Mouse (Mus musculus) forebrain, embryonic 11.5 days (tissue): ENCODE results near the gene Gm10563. TPM values are rescaled to one million over a fixed set of nuclear protein-coding genes. Genes with fewer than 3 reads are reported as not detected.

Experiments used
- ATAC-seq: fragments of 200-750 bp; cut with Nextera tagmentation; replicated peaks from 2 replicates; pipeline ENCODE4 v1.8.0; 2017; ENCODE audit warnings: moderate TSS enrichment; ENCODE audit not compliant: low FRiP score
- DNase-seq: peaks from one replicate; pipeline ENCODE4 v3.0.0-alpha.2; 2017; ENCODE audit warnings: low spot score
- H3K27ac ChIP-seq: fragments of 300-500 bp; sonication (generic); 2 replicates; pipeline ENCODE4 v1.5.1; 2014; ENCODE audit warnings: low read depth, low read length
- H3K27me3 ChIP-seq: fragments of 300-500 bp; sonication (generic); 2 replicates; pipeline ENCODE4 v1.6.1; 2014; ENCODE audit warnings: mild to moderate bottlenecking, low read length, mixed read lengths; ENCODE audit not compliant: control insufficient read depth, insufficient read depth
- H3K36me3 ChIP-seq: fragments of 300-500 bp; sonication (generic); 2 replicates; pipeline ENCODE4 v1.6.1; 2014; ENCODE audit warnings: mild to moderate bottlenecking, low read length, moderate library complexity, mixed read lengths; ENCODE audit not compliant: control insufficient read depth, insufficient read depth
- H3K4me1 ChIP-seq: fragments of 300-500 bp; sonication (generic); replicated peaks from 2 replicates; pipeline ENCODE4 v1.6.1; 2014; ENCODE audit warnings: low read length, mixed read lengths; ENCODE audit not compliant: control insufficient read depth, insufficient read depth
- H3K4me2 ChIP-seq: fragments of 300-500 bp; sonication (generic); 2 replicates; pipeline ENCODE4 v1.6.1; 2014; ENCODE audit warnings: low read depth, mild to moderate bottlenecking, low read length, moderate library complexity, mixed read lengths; ENCODE audit not compliant: severe bottlenecking
- H3K4me3 ChIP-seq: fragments of 300-500 bp; sonication (generic); 2 replicates; pipeline ENCODE4 v1.5.1; 2014; ENCODE audit warnings: low read depth, low read length
- H3K9ac ChIP-seq: fragments of 300-500 bp; sonication (generic); 2 replicates; pipeline ENCODE4 v1.6.1; 2014; ENCODE audit warnings: low read length
- H3K9me3 ChIP-seq: fragments of 300-500 bp; sonication (generic); 2 replicates; pipeline ENCODE4 v1.6.1; 2016; ENCODE audit warnings: low read length, mixed read lengths; ENCODE audit not compliant: control insufficient read depth
- WGBS: fragments of 180-500 bp; shearing (Covaris S2); extraction: QIAGEN DNeasy Blood & Tissue Kit; methylation state at CpG from one replicate; pipeline ENCODE4 v1.1.7; 2014; 5-methylcytosine and 5-hydroxymethylcytosine counted together
- polyA plus RNA-seq: library from polyadenylated mRNA; unstranded; fragments of >200 nt; fragmentation: Nextera tagmentation; extraction: Ambion mirVana; gene quantifications from 2 replicates; pipeline ENCODE4 v1.2.1, GENCODE M21; 2014

Gm10563 gene
- polyA plus RNA-seq, 1 experiment from 2014 or later, result not detected

DNA sequence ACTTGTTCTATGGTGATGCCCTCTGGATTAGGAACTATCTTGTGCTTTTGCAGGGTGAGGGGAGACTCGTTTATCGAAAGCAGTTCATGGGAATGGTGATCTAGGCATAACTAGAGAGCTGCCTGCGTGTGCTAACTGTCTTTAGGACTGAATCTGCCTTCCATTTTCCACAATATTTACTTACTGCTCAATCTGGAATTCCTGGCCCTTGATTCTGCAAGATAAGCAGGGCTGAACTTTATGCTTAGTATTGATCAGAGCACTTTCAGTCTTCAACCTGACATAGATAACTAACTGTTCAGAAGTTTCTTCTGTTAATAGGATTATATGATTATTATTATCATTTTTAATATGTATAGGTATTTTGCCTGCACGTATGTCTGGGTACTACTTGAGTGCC, 40.1 kb downstream of the Gm10563 start:
- DNase-seq (no peak), ATAC-seq (no peak)
- 94% methylated on average over 4 of the region's 4 CpGs for WGBS
- Histone ChIP-seq H3K36me3 (no peaks in the 10 kb centered on the region; the same call in 1 of the 2 replicates), H3K27ac (no peak overlapping the region), H3K4me3 (no peak overlapping the region), H3K4me2 (no peak overlapping the region), H3K9me3 (no peaks in the 10 kb centered on the region), H3K4me1 (no peaks in the 10 kb centered on the region; the same call in 1 of the 2 replicates), H3K27me3 (no peaks in the 10 kb centered on the region), H3K9ac (no peak overlapping the region)

DNA sequence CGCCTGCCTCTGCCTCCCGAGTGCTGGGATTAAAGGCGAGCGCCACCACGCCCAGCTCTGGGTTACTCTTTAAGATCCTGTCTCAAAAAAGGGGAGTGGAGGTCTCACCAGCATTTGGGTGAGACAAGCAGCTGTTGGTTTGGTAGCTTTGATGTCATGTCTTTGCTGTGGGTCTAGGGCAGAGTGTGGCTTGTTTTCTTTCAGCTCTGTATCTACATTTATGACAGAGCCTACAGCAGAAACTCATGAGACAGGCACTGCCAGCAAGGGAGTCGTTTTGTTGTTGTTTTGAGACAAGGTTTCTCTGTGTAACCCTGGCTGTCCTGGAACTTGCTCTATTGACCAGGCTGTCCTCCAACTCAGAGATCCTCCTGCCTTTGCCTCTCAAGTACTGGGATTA, 41.4 kb downstream of the Gm10563 start:
- DNase-seq (no peak), ATAC-seq (no peak)
- Histone ChIP-seq H3K9ac (no peak overlapping the region), H3K27ac (no peak overlapping the region), H3K4me3 (no peak overlapping the region), H3K9me3 (no peaks in the 10 kb centered on the region), H3K27me3 (no peaks in the 10 kb centered on the region), H3K36me3 (no peaks in the 10 kb centered on the region; the same call in 1 of the 2 replicates), H3K4me2 (no peak overlapping the region), H3K4me1 (no peaks in the 10 kb centered on the region; the same call in 1 of the 2 replicates)
- WGBS, result 96% methylated on average over 6 of the region's 6 CpGs

DNA sequence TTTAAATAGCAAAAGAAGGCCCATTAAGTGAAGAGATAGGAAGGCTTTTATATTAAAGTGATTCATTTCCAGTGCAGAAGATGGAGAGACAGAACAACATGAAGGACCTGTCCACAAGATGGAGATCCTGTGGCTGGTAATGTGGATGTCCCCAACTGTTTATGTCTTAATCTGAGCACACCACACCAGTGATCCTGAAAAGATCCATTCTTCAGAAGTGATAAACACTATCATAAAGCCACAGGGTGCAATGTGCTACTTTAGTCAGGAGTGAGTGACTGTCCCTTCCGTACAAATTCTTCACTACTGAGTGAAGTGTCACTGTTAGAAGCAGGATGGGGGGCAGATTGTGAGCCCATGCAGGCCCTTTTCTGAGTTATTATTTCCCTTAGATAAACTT, 42.5 kb downstream of the Gm10563 start:
- Histone ChIP-seq H3K27me3 (no peaks in the 10 kb centered on the region), H3K4me1 (no peaks in the 10 kb centered on the region; the same call in 1 of the 2 replicates), H3K36me3 (no peaks in the 10 kb centered on the region; the same call in 1 of the 2 replicates), H3K4me2 (peak overlapping the region; percentile 89), H3K9ac (no peak overlapping the region), H3K27ac (no peak overlapping the region), H3K9me3 (no peaks in the 10 kb centered on the region), H3K4me3 (no peak overlapping the region; the same call in 1 of the 2 replicates)
- DNase-seq (no peak), ATAC-seq (no peak)
- WGBS, result 94% methylated on average over 1 of the region's 1 CpGs

DNA sequence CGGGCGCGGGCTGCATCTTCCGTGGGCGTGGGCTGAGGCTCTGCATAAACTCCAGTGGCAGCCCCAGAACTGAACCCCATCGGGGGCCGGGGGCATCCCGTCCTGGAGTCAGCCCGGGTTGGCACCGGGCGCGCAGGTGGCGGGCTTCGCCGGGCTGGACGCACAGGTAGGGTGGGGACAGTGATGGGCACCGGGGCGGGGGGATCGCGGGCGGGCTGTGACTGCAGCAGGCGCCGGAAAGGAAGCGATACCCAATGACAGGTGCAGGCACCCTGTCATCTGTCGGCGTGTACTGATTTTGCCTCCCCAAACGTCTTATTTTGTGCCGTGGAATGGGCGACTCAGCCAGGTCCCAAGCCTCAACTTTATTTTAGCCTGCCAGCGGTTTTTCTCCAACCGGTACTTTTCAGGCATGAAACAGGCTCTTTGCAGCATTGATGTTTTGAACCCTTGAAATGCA, 43.2 kb downstream of the Gm10563 start:
- Histone ChIP-seq H3K36me3 (no peaks in the 10 kb centered on the region; the same call in 1 of the 2 replicates), H3K9ac (peak overlapping the region; percentile 86), H3K9me3 (no peaks in the 10 kb centered on the region), H3K27ac (peak overlapping the region; percentile 95), H3K4me2 (peak overlapping the region; percentile 89), H3K4me1 (no peaks in the 10 kb centered on the region; the same call in 1 of the 2 replicates), H3K4me3 (peak overlapping the region; percentile 92), H3K27me3 (no peaks in the 10 kb centered on the region)
- ATAC-seq (no peak), DNase-seq (no peak)
- 2% methylated on average over 31 of the region's 31 CpGs for WGBS

DNA sequence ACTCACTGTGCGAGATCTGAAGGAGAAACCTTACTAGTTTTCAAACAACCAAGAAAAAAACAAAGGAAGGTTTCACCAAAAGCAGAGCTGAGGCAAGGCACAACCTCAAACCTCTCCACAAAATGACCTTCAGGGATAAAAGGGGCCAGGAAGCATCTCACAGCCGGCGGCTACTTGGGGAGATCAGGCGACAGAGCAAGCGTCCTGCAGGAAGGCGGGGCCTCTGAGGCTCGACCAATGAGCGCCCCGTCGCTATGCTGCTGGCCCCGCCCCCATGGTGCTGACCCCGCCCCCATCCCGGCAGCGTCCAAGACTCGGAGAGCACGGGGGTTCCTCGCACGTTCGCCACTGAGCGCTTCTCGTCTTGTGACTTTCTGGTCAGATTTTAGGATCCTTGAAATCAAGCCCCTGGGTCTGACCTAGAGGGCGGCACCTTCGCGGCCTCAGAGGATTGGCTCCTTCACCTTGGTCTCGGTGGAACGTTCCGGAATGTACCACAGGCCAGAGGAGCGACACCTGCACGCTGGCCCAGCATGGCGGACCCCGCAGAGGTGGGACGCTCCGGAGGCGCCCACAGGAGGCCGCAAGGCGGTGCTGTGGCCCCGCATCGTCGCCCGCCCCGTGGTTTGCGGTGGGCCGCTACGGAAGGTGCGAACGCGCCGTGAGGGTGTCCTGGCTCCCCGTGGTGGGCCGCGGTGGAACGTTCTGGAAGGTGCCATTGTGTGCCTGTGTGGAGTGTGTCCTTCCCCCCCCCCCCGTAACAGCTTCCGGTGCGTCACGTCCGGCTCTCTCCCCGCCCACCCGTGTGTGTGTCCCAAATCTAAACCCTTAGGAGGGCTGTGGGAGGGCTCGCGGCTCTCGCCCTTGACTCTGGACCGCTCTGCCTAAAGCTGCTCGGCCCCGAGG, 43.9 kb downstream of the Gm10563 start, which contains the start of gene Slc35e2:
Gene Slc35e2, plus strand, starts transcription at position 326 of the 906 bp plus-strand sequence.
- peak within 1 kb of the TSS; percentile 95 for H3K27ac ChIP-seq
- under 1% methylated on average over 58 of the region's 65 CpGs for WGBS
- H3K27me3 ChIP-seq, result no peaks in the 10 kb centered on the region
- DNase-seq (peak; percentile 99), ATAC-seq (peak; percentile 93)
- no peaks in the 10 kb centered on the region for H3K9me3 ChIP-seq
- H3K4me1 ChIP-seq, result no peaks in the 10 kb centered on the region; the same call in 1 of the 2 replicates
- H3K4me2 ChIP-seq, result peak within 1 kb of the TSS; percentile 89
- peak within 1 kb of the TSS; percentile 86 for H3K9ac ChIP-seq
- no peaks in the 10 kb centered on the region; the same call in 1 of the 2 replicates for H3K36me3 ChIP-seq
- peak within 1 kb of the TSS; percentile 92 for H3K4me3 ChIP-seq

DNA sequence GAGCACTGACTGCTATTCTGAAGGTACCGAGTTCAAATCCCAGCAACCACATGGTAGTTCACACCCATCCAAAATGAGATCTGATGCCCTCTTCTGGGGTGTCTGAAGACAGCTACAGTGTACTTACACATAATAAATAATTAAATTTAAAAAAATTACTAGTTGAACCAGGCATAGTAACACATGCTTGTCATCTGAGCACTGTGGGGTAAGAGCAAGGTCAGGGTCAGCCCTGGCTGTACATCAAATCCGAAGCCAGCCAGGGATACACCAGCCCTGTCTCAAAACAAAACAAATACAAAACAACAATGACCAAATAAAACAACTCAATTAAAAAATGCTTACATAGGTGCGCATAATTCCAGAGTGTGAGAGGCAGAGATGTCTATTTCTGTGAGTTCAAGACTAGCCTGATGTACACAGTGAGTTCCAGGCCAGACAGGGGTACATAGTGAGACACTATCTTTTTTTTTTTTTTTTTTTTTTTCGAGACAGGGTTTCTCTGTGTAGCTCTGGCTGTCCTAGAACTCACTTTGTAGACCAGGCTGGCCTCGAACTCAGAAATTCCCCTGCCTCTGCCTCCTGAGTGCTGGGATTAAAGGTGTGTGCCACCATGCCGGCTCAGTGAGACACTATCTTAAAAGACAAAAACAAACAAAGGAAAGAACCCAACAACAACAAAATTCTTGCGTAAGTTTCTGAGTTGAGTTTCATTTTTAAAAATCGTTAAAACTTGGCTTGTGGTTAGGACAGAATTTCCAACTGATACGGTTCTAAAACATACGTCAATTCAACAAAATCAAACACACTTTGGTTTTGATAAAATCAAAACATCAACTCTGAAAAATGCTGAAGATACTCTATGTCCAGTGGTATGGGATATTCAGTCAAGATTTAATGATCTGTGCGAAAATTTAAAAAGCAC, 45.0 kb downstream of the Gm10563 start:
- Histone ChIP-seq H3K4me3 (peak overlapping the region; percentile 92), H3K9ac (peak overlapping the region; percentile 86), H3K36me3 (no peaks in the 10 kb centered on the region), H3K4me2 (peak overlapping the region; percentile 89), H3K27me3 (no peaks in the 10 kb centered on the region), H3K9me3 (no peaks in the 10 kb centered on the region), H3K27ac (peak overlapping the region; percentile 95; the same call in 1 of the 2 replicates), H3K4me1 (no peaks in the 10 kb centered on the region; the same call in 1 of the 2 replicates)
- no peak for ATAC-seq
- 90% methylated on average over 10 of the region's 11 CpGs for WGBS
- DNase-seq, result no peak

DNA sequence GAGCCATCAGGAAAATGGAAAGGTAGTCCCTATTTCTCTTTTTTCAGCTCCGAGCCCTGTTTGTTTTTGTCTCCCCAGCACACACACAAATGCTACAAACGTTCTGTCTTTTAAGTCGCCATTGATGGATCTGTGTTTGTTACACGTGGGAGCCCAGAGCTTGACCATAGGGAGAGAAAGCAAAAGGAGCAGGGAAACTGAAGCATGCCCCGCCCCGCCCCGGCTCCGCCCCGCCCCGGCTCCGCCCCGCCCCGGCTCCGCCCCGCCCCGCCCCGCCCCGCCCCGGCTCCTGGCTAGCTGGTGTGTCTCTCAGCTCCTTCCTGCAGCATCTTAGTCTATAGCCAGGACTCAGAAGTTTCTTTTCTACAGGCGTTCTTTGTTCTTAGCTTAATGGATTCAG, 46.7 kb downstream of the Gm10563 start:
- H3K27me3 ChIP-seq, result no peaks in the 10 kb centered on the region
- no peak overlapping the region for H3K9ac ChIP-seq
- DNase-seq, result no peak
- no peak overlapping the region for H3K27ac ChIP-seq
- no peaks in the 10 kb centered on the region for H3K36me3 ChIP-seq
- H3K4me3 ChIP-seq, result no peak overlapping the region
- ATAC-seq, result no peak
- H3K4me1 ChIP-seq, result no peaks in the 10 kb centered on the region; the same call in 1 of the 2 replicates
- WGBS, result 25% methylated on average over 20 of the region's 20 CpGs
- no peak overlapping the region for H3K4me2 ChIP-seq
- no peaks in the 10 kb centered on the region for H3K9me3 ChIP-seq

DNA sequence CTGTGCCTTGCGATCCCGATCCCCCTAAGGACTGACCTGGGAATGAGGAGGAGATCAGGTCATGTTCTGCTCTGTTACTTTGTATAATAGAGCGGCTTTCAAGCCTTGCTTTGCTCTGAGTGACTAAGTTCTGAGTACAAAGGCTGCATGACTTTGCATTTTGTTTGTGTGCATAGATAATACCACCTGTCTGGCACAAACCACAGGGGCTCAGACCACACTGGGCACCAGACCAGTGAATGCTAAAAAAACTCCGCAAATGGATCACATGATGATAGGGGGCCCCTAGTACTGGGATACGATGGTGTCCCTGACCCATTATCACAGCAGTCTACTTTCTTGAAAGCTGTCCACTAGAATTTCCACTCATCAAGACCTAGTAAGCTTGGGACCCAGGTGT, 48.6 kb downstream of the Gm10563 start:
- whole genome bisulfite sequencing, result 82% methylated on average over 5 of the region's 5 CpGs
- no peak overlapping the region for H3K4me2 ChIP-seq
- no peaks in the 10 kb centered on the region for H3K36me3 ChIP-seq
- no peak overlapping the region for H3K27ac ChIP-seq
- no peaks in the 10 kb centered on the region for H3K27me3 ChIP-seq
- H3K9me3 ChIP-seq, result no peaks in the 10 kb centered on the region
- no peak overlapping the region for H3K4me3 ChIP-seq
- no peak overlapping the region for H3K9ac ChIP-seq
- ATAC-seq (no peak), DNase-seq (no peak)
- no peaks in the 10 kb centered on the region for H3K4me1 ChIP-seq
